8 mouse cellular contexts compared by ENCODE assay signal in genomic region chr7:48908521-48909341, GRCm38 (mm10). TPM values are rescaled to one million over a fixed set of nuclear protein-coding genes. Genes with fewer than 3 reads are reported as not detected.
A peak's percentile ranks its signal among the peaks of the same experiment; 100 is the strongest.
DNase-seq lines count a peak whose midpoint lies in the region; ATAC-seq lines count a peak whose summit lies in the region.

Nav2 (plus strand) TSS chr7:48908716.

- no peak within 1 kb of the TSS for H3K4me3 ChIP-seq in lung, embryonic 15.5 days
- no peak within 1 kb of the TSS for H3K4me3 ChIP-seq in embryonic facial prominence, embryonic 13.5 days
- no peak within 1 kb of the TSS for H3K4me3 ChIP-seq in liver, embryonic 11.5 days (ENCODE audit: low read depth, low read length)

- H3K4me2 ChIP-seq in lung, embryonic 15.5 days = peak within 1 kb of the TSS; percentile 3; the same call in 1 of the 2 replicates
- H3K4me2 ChIP-seq in embryonic facial prominence, embryonic 13.5 days = no peak within 1 kb of the TSS
- no peak within 1 kb of the TSS for H3K4me2 ChIP-seq in liver, embryonic 11.5 days

- ATAC-seq in lung, embryonic 15.5 days (ENCODE audit: borderline replicate concordance, extremely low read depth, low FRiP score, low TSS enrichment) = no peak
- no peak for ATAC-seq in embryonic facial prominence, embryonic 13.5 days (ENCODE audit: insufficient number of reproducible peaks, insufficient read depth, low FRiP score, low TSS enrichment, low read depth)
- ATAC-seq in liver, embryonic 11.5 days (replicated peaks; ENCODE audit: low FRiP score) = 0 out of 2 replicates have a peak, but pooled peaks have one; percentile 41
- ATAC-seq in neutrophil, adult 5-6 weeks (ENCODE audit: extremely low read depth, insufficient number of reproducible peaks, low FRiP score, poor library complexity, severe bottlenecking) = peak; percentile 75

- H3K27ac ChIP-seq in lung, embryonic 15.5 days = peak within 1 kb of the TSS; percentile 17; the same call in 1 of the 2 replicates
- peak within 1 kb of the TSS; percentile 22; the same call in 1 of the 2 replicates for H3K27ac ChIP-seq in embryonic facial prominence, embryonic 13.5 days
- H3K27ac ChIP-seq in liver, embryonic 11.5 days (ENCODE audit: low read depth, low read length) = no peak within 1 kb of the TSS; the same call in 1 of the 2 replicates

- H3K36me3 ChIP-seq in lung, embryonic 15.5 days = no peaks in the 10 kb centered on the region
- no peaks in the 10 kb centered on the region for H3K36me3 ChIP-seq in embryonic facial prominence, embryonic 13.5 days
- no peaks in the 10 kb centered on the region for H3K36me3 ChIP-seq in liver, embryonic 11.5 days (ENCODE audit: control insufficient read depth, insufficient read depth, low read length)

- H3K27me3 ChIP-seq in lung, embryonic 15.5 days = no peaks in the 10 kb centered on the region
- no peaks in the 10 kb centered on the region for H3K27me3 ChIP-seq in embryonic facial prominence, embryonic 13.5 days
- no peaks in the 10 kb centered on the region for H3K27me3 ChIP-seq in liver, embryonic 11.5 days (replicated peaks; ENCODE audit: control insufficient read depth, insufficient read depth, low read length)

- no peak within 1 kb of the TSS for H3K9ac ChIP-seq in lung, embryonic 15.5 days
- no peak within 1 kb of the TSS for H3K9ac ChIP-seq in embryonic facial prominence, embryonic 13.5 days
- no peak within 1 kb of the TSS for H3K9ac ChIP-seq in liver, embryonic 11.5 days (ENCODE audit: low read depth, low read length)

- no peaks in the 10 kb centered on the region for H3K9me3 ChIP-seq in lung, embryonic 15.5 days
- no peaks in the 10 kb centered on the region for H3K9me3 ChIP-seq in embryonic facial prominence, embryonic 13.5 days
- no peaks in the 10 kb centered on the region for H3K9me3 ChIP-seq in liver, embryonic 11.5 days (ENCODE audit: control insufficient read depth, low read length)

- intact Hi-C loops in heart, postnatal 25 days (cut with DNase I) = no loop called here

- DNase-seq in lung, postnatal 10 days = no peak
- no peak for DNase-seq in heart, postnatal 25 days (ENCODE audit: low spot score)
- no peak for DNase-seq in liver, embryonic 11.5 days (ENCODE audit: low spot score)
- DNase-seq in frontal cortex, postnatal 25 days (ENCODE audit: low spot score in 2 of 2) = no peak
- DNase-seq in testis, postnatal 14 days (ENCODE audit: low spot score) = no peak

- WGBS in lung, embryonic 15.5 days = 40% methylated on average over 8 of the region's 8 CpGs
- 61% methylated on average over 8 of the region's 8 CpGs for WGBS in embryonic facial prominence, embryonic 13.5 days
- WGBS in liver, embryonic 11.5 days = 34% methylated on average over 8 of the region's 8 CpGs

- peaks cover 10% of the 10 kb centered on the region; the same call in 1 of the 2 replicates for H3K4me1 ChIP-seq in lung, embryonic 15.5 days
- H3K4me1 ChIP-seq in embryonic facial prominence, embryonic 13.5 days = peaks cover 17% of the 10 kb centered on the region
- peaks cover 6% of the 10 kb centered on the region for H3K4me1 ChIP-seq in liver, embryonic 11.5 days (replicated peaks; ENCODE audit: control insufficient read depth, insufficient read depth, low read length)

RNA-seq across cellular contexts. Expression of gene Nav2, which starts in this region (rescaled TPM):
- 22.4 and 27.6 TPM in 2 replicates for polyA plus RNA-seq in lung, embryonic 15.5 days (2015; fragmentation: Nextera tagmentation; extraction: Ambion mirVana)
- 22.1 and 22.4 TPM in 2 replicates for polyA plus RNA-seq in embryonic facial prominence, embryonic 13.5 days (2015; fragmentation: Nextera tagmentation; extraction: Ambion mirVana)
- total RNA-seq in heart, postnatal 25 days (2021) = 10 to 100 TPM; 53.0 to 60.1 TPM
- polyA plus RNA-seq in liver, embryonic 11.5 days (2014; fragmentation: Nextera tagmentation; extraction: Ambion mirVana) = 6.2 TPM in 2 replicates
- total RNA-seq in neutrophil, adult 5-6 weeks (2017) = 2.3 and 3.1 TPM in 2 replicates

Comparison
In these comparisons a context has a peak if more than half of its experiments do, and no peak if none do; other contexts are left out.
1. RNA of gene Nav2 (total RNA-seq): 53.0 to 60.1 TPM in heart, postnatal 25 days; 2.3 to 3.1 TPM in neutrophil, adult 5-6 weeks; every median in the first group is over 10 times any median in the second.
2. ATAC-seq: peak in liver, embryonic 11.5 days (single experiment) and neutrophil, adult 5-6 weeks (single experiment); none in lung, embryonic 15.5 days (single experiment) and embryonic facial prominence, embryonic 13.5 days (single experiment).